Mouse (Mus musculus): Measurements from ENCODE around the gene Src.

DNA sequence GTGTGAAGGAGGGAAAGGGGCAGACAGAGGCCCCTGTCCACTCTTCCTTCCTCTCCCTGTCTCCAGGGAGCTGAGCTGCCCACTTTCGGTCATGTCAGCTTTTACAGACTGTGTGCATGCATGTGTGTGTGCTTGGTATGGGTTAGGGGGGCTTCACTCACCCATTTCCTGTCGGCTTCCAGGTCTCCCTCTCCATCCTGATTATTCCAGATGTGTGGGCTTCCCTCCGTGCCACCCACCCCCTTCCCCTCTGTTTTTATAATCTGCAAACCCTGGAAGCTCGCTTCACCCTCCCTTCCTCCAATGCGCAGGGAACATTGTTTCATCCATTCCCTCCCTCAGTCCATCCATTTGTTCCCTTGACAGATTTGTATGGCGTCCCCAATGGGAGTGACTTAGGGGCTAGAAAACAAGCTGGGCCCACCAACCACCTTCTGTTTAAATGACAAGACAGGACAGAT, 56.1 kb downstream of the Src start:
- TF ChIP-seq CTCF (IDR thresholded peaks at IDR 0.05) (no peak), EP300 (IDR thresholded peaks at IDR 0.05) (no peak)
